Mouse (Mus musculus) lung, adult 2 months (tissue): ENCODE data around the gene Angpt4. TPM values are rescaled to one million over a fixed set of nuclear protein-coding genes. Genes with fewer than 3 reads are reported as not detected.

ENCODE experiments used
- DNase-seq: peaks from one replicate; pipeline ENCODE4 v3.0.0; 2022
- H3K4me1 ChIP-seq: fragments of 200-500 bp; 2 replicates; pipeline ENCODE4 v1.6.1; 2011; ENCODE audit warnings: low read length; ENCODE audit not compliant: control insufficient read depth, insufficient read depth
- H3K4me3 ChIP-seq: fragments of 200-500 bp; replicated peaks from 2 replicates; pipeline ENCODE3; 2011; ENCODE audit warnings: low read depth, mild to moderate bottlenecking, control low read depth, low read length; ENCODE audit errors: extremely low read depth
- CTCF ChIP-seq: fragments of 200-500 bp; IDR thresholded peaks from 2 replicates; pipeline ENCODE4 v1.5.1; 2011; ENCODE audit warnings: mild to moderate bottlenecking, low read length, control low read depth; ENCODE audit not compliant: insufficient read depth
- POLR2A ChIP-seq: fragments of 200-500 bp; IDR thresholded peaks from 2 replicates; pipeline ENCODE4 v1.6.1; 2011; ENCODE audit warnings: low read depth, mild to moderate bottlenecking, control low read depth, low read length, borderline replicate concordance; ENCODE audit errors: extremely low read depth
- WGBS: fragments of 180-500 bp; shearing (Covaris S2); methylation state at CpG from one replicate; pipeline ENCODE4 v1.1.7; 2018; 5-methylcytosine and 5-hydroxymethylcytosine counted together
- polyA plus RNA-seq: library from polyadenylated mRNA; depleted of rRNA; stranded (reverse); fragments of >200 nt; gene quantifications from 2 replicates; pipeline ENCODE4 v1.2.3, GENCODE M21; 2012

Angpt4 gene
- polyA plus RNA-seq, 1 experiment = 4.1 TPM

- 86% methylated on average over 11 of the region's 11 CpGs for WGBS
- H3K4me1 ChIP-seq = no peaks in the 10 kb centered on the region
- H3K4me3 ChIP-seq = no peak overlapping the region
- DNase-seq = no peak
- TF ChIP-seq CTCF (no peak), POLR2A (no peak)
Observed at GRCm38 (mm10) chr2:151927103-151927502, 16.1 kb downstream of the Angpt4 start.

GRCm38 (mm10) chr2:151930389-151931074 lies 19.5 kb downstream of the Angpt4 start:
- Histone ChIP-seq H3K4me1 (no peaks in the 10 kb centered on the region), H3K4me3 (no peak overlapping the region)
- DNase-seq = peak; percentile 84
- TF ChIP-seq CTCF (peak; percentile 89), POLR2A (no peak)
- 33% methylated on average over 7 of the region's 7 CpGs for WGBS

- H3K4me3 ChIP-seq = no peak overlapping the region
- peaks cover 3% of the 10 kb centered on the region; the same call in 1 of the 2 replicates for H3K4me1 ChIP-seq
- TF ChIP-seq POLR2A = no peak
- TF ChIP-seq CTCF = no peak
- DNase-seq = no peak
- 20% methylated on average over 3 of the region's 3 CpGs for WGBS
Observed at GRCm38 (mm10) chr2:151937893-151938292, 26.9 kb downstream of the Angpt4 start.

- peaks cover 3% of the 10 kb centered on the region; the same call in 1 of the 2 replicates for H3K4me1 ChIP-seq
- TF ChIP-seq POLR2A = no peak
- TF ChIP-seq CTCF = no peak
Observed at GRCm38 (mm10) chr2:151938780-151939200, 27.8 kb downstream of the Angpt4 start.

GRCm38 (mm10) chr2:151939651-151940420 lies 28.8 kb downstream of the Angpt4 start:
- peaks cover 3% of the 10 kb centered on the region; the same call in 1 of the 2 replicates for H3K4me1 ChIP-seq
- DNase-seq = no peak
- WGBS = 69% methylated on average over 5 of the region's 5 CpGs

More at GRCm38 (mm10) chr2:151938780-151939200, 27.8 kb downstream of the Angpt4 start:
- H3K4me3 ChIP-seq = no peak overlapping the region
- DNase-seq = no peak
- WGBS = 47% methylated on average over 11 of the region's 11 CpGs

GRCm38 (mm10) chr2:151941269-151941668 lies 30.3 kb downstream of the Angpt4 start:
- WGBS = 45% methylated on average over 2 of the region's 2 CpGs
- no peak overlapping the region for H3K4me3 ChIP-seq
- peaks cover 3% of the 10 kb centered on the region; the same call in 1 of the 2 replicates for H3K4me1 ChIP-seq
- TF ChIP-seq POLR2A (no peak), CTCF (peak; percentile 84)
- peak; percentile 56 for DNase-seq

More at GRCm38 (mm10) chr2:151939651-151940420, 28.8 kb downstream of the Angpt4 start:
- no peak for TF ChIP-seq POLR2A
- no peak overlapping the region for H3K4me3 ChIP-seq

- no peaks in the 10 kb centered on the region for H3K4me1 ChIP-seq
- WGBS = 44% methylated on average over 2 of the region's 2 CpGs
- no peak for TF ChIP-seq POLR2A
- no peak for TF ChIP-seq CTCF
- no peak for DNase-seq
- no peak overlapping the region for H3K4me3 ChIP-seq
Observed at GRCm38 (mm10) chr2:151944106-151944505, 33.1 kb downstream of the Angpt4 start.

GRCm38 (mm10) chr2:151947617-151948016 lies 36.6 kb downstream of the Angpt4 start:
- 87% methylated on average over 2 of the region's 2 CpGs for WGBS
- H3K4me3 ChIP-seq = no peak overlapping the region
- no peak for DNase-seq
- no peaks in the 10 kb centered on the region for H3K4me1 ChIP-seq
- TF ChIP-seq CTCF = no peak
- TF ChIP-seq POLR2A = no peak

GRCm38 (mm10) chr2:151948311-151948710 lies 37.3 kb downstream of the Angpt4 start:
- no peak for DNase-seq
- WGBS = 71% methylated on average over 7 of the region's 7 CpGs
- TF ChIP-seq POLR2A (no peak), CTCF (no peak)
- Histone ChIP-seq H3K4me1 (no peaks in the 10 kb centered on the region), H3K4me3 (no peak overlapping the region)
